Mouse (Mus musculus) liver, embryonic 11.5 days (tissue): ENCODE measurements around the gene Lgals9. TPM values are rescaled to one million over a fixed set of nuclear protein-coding genes. Genes with fewer than 3 reads are reported as not detected.

ENCODE experiments used
- ATAC-seq: fragments of 200-750 bp; cut with Nextera tagmentation; replicated peaks from 2 replicates; pipeline ENCODE4 v1.8.0; 2017; ENCODE audit warnings: moderate number of reproducible peaks, mild to moderate bottlenecking, moderate TSS enrichment, moderate library complexity; ENCODE audit not compliant: low FRiP score
- DNase-seq: peaks from one replicate; pipeline ENCODE4 v3.0.0-alpha.2; 2017; ENCODE audit warnings: low spot score
- H3K27ac ChIP-seq: fragments of 300-500 bp; sonication (generic); 2 replicates; pipeline ENCODE4 v1.5.1; 2014; ENCODE audit warnings: mild to moderate bottlenecking, low read depth, low read length, control low read depth
- H3K27me3 ChIP-seq: fragments of 300-500 bp; sonication (generic); replicated peaks from 2 replicates; pipeline ENCODE4 v1.6.1; 2014; ENCODE audit warnings: low read length, mixed read lengths; ENCODE audit not compliant: control insufficient read depth, insufficient read depth
- H3K36me3 ChIP-seq: fragments of 300-500 bp; sonication (generic); 2 replicates; pipeline ENCODE4 v1.6.1; 2014; ENCODE audit warnings: mild to moderate bottlenecking, low read length, moderate library complexity, mixed read lengths; ENCODE audit not compliant: control insufficient read depth, insufficient read depth
- H3K4me1 ChIP-seq: fragments of 300-500 bp; sonication (generic); replicated peaks from 2 replicates; pipeline ENCODE4 v1.6.1; 2014; ENCODE audit warnings: low read length, mixed read lengths; ENCODE audit not compliant: control insufficient read depth, insufficient read depth
- H3K4me2 ChIP-seq: fragments of 300-500 bp; sonication (generic); 2 replicates; pipeline ENCODE4 v1.6.1; 2014; ENCODE audit warnings: mild to moderate bottlenecking, control low read depth, moderate library complexity
- H3K4me3 ChIP-seq: fragments of 300-500 bp; sonication (generic); 2 replicates; pipeline ENCODE4 v1.5.1; 2014; ENCODE audit warnings: low read depth, low read length, control low read depth
- H3K9ac ChIP-seq: fragments of 300-500 bp; sonication (generic); 2 replicates; pipeline ENCODE4 v1.6.1; 2014; ENCODE audit warnings: low read depth, low read length, control low read depth
- H3K9me3 ChIP-seq: fragments of 300-500 bp; sonication (generic); 2 replicates; pipeline ENCODE4 v1.6.1; 2016; ENCODE audit warnings: low read length, inconsistent platforms, mixed read lengths; ENCODE audit not compliant: control insufficient read depth
- WGBS: fragments of 180-500 bp; shearing (Covaris S2); extraction: QIAGEN DNeasy Blood & Tissue Kit; methylation state at CpG from one replicate; pipeline ENCODE4 v1.1.7; 2014; 5-methylcytosine and 5-hydroxymethylcytosine counted together
- polyA plus RNA-seq: library from polyadenylated mRNA; unstranded; fragments of >200 nt; fragmentation: Nextera tagmentation; extraction: Ambion mirVana; gene quantifications from 2 replicates; pipeline ENCODE4 v1.2.1, GENCODE M21; 2014

Gene Lgals9
- polyA plus RNA-seq, 1 experiment from 2014 or later: 44.1 TPM

GRCm38 (mm10) chr11:78985505-78985904 is 759 bp upstream of the Lgals9 start:
- Histone ChIP-seq H3K27ac (no peak overlapping the region), H3K9me3 (peaks cover 7% of the 10 kb centered on the region; the same call in 1 of the 2 replicates), H3K4me2 (no peak overlapping the region)

DNA sequence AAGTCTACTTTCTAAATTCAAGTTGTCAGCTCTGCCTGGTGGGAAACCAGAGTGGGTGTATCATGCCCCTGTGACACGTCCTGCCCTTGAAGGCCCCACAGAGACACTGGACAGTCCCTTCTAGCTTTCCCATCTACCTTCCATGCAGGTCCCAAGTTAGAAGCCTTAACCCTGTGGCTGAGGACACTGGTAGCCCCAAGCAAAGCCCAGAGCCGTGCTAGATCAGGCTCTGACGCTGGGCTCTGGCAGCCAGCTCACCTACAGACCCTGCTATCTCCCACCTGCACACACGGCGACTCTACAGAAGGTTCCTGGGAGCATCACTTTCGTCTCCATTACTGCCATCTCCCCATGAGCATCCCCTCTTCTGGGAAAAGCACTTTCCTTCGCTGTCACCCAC is 1.2 kb downstream of the Lgals9 start:
- 70% methylated on average over 7 of the region's 7 CpGs for WGBS
- Histone ChIP-seq H3K27ac (no peak overlapping the region), H3K9ac (no peak overlapping the region), H3K4me3 (peak overlapping the region; percentile 34), H3K9me3 (no peaks in the 10 kb centered on the region), H3K36me3 (no peaks in the 10 kb centered on the region), H3K27me3 (no peaks in the 10 kb centered on the region), H3K4me2 (peak overlapping the region; percentile 51), H3K4me1 (peaks cover 19% of the 10 kb centered on the region)
- DNase-seq: no peak
- no peak for ATAC-seq

More at GRCm38 (mm10) chr11:78985505-78985904, 759 bp upstream of the Lgals9 start:
- peaks cover 15% of the 10 kb centered on the region for H3K4me1 ChIP-seq
- H3K36me3 ChIP-seq: no peaks in the 10 kb centered on the region
- ATAC-seq (no peak), DNase-seq (no peak)
- H3K9ac ChIP-seq: no peak overlapping the region
- no peaks in the 10 kb centered on the region for H3K27me3 ChIP-seq
- H3K4me3 ChIP-seq: no peak overlapping the region

GRCm38 (mm10) chr11:78982513-78983291 is 2.0 kb downstream of the Lgals9 start:
- Histone ChIP-seq H3K27me3 (no peaks in the 10 kb centered on the region), H3K9me3 (no peaks in the 10 kb centered on the region), H3K4me3 (no peak overlapping the region), H3K27ac (peak overlapping the region; percentile 67), H3K4me2 (peak overlapping the region; percentile 51), H3K9ac (no peak overlapping the region), H3K36me3 (no peaks in the 10 kb centered on the region), H3K4me1 (peaks cover 19% of the 10 kb centered on the region)
- DNase-seq: no peak
- no peak for ATAC-seq
- 58% methylated on average over 12 of the region's 12 CpGs for WGBS

GRCm38 (mm10) chr11:78982042-78982441 is 2.7 kb downstream of the Lgals9 start:
- ATAC-seq: peak; percentile 78
- Histone ChIP-seq H3K27me3 (no peaks in the 10 kb centered on the region), H3K4me3 (no peak overlapping the region), H3K4me1 (peaks cover 19% of the 10 kb centered on the region), H3K36me3 (no peaks in the 10 kb centered on the region), H3K9ac (no peak overlapping the region), H3K9me3 (no peaks in the 10 kb centered on the region), H3K4me2 (no peak overlapping the region), H3K27ac (0 out of 2 replicates have a peak overlapping the region, but pooled peaks have one; percentile 67)
- WGBS: 67% methylated on average over 2 of the region's 2 CpGs
- DNase-seq: no peak

DNA sequence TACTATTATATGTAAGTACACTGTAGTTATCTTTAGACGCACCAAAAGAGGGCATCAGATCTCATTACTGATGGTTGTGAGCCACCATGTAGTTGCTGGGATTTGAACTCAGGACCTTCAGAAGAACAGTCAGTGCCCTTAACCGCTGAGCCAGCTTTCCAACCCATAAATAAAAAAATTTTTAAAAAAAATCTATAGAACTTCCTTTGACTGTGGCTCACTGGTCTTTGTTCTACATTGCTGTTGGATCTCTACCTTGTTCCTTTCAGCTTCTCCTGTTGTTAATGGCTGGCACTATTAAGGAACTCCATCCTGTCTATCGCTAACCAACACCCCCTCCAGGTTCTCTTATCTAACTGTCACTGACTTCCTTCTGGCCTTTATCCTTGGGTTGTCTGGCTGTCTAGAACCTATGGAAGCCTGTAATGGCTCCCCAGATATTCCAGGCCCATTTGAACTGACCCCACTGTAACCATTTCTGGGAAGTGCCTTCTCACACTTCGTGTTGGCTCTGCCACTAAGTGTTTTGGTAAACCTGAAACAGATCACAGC is 4.6 kb downstream of the Lgals9 start:
- WGBS: 51% methylated on average over 4 of the region's 4 CpGs
- H3K27me3 ChIP-seq: no peaks in the 10 kb centered on the region
- H3K9me3 ChIP-seq: no peaks in the 10 kb centered on the region
- H3K9ac ChIP-seq: no peak overlapping the region
- H3K4me2 ChIP-seq: no peak overlapping the region
- peaks cover 18% of the 10 kb centered on the region for H3K4me1 ChIP-seq
- no peak overlapping the region for H3K4me3 ChIP-seq
- DNase-seq: no peak
- peak; percentile 44; the same call in 1 of the 2 replicates for ATAC-seq
- H3K27ac ChIP-seq: 0 out of 2 replicates have a peak overlapping the region, but pooled peaks have one; percentile 9
- H3K36me3 ChIP-seq: no peaks in the 10 kb centered on the region

DNA sequence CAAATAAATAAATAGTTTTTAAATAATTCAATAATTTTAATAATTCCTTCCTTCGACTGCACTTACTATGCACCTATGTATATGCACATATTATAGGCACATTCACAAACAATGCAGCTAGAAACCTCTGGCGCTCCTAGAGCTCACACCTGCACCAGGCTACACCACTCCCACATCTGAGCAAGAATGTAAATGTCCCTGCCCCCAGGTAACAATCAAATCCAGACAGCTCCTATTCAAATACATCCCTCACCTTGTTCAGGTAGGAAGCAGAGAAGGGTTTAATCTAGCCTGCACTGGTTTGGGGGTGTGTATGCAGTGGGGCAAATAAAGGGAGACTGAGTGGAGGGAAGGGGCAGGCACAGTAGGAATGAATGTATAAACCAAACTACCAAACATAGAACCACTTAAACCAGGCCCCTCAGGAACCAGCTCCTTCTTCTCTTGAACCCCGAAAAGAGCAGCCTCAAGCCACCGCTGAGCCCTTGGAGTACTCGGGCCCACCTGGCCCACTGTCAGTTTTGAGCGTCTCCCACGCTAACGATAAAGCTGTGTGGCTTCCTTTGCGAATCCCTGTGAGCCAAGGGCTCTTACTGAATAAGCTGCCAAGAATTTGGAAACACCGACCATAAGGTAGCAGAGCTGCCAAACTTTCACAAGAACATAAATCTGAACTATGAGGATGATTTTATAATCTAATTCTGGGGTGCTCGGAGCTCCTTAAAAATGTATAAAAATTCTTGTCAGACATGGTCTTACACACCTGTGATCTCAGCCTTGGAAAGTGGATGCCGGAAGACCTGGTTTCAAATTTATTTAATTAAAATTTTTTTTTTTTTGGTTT is 6.3 kb downstream of the Lgals9 start:
- Histone ChIP-seq H3K4me2 (no peak overlapping the region), H3K4me1 (peaks cover 12% of the 10 kb centered on the region), H3K27ac (no peak overlapping the region), H3K36me3 (no peaks in the 10 kb centered on the region), H3K4me3 (no peak overlapping the region), H3K9me3 (no peaks in the 10 kb centered on the region), H3K27me3 (no peaks in the 10 kb centered on the region), H3K9ac (no peak overlapping the region)
- DNase-seq: no peak
- ATAC-seq: no peak
- 85% methylated on average over 12 of the region's 12 CpGs for WGBS

DNA sequence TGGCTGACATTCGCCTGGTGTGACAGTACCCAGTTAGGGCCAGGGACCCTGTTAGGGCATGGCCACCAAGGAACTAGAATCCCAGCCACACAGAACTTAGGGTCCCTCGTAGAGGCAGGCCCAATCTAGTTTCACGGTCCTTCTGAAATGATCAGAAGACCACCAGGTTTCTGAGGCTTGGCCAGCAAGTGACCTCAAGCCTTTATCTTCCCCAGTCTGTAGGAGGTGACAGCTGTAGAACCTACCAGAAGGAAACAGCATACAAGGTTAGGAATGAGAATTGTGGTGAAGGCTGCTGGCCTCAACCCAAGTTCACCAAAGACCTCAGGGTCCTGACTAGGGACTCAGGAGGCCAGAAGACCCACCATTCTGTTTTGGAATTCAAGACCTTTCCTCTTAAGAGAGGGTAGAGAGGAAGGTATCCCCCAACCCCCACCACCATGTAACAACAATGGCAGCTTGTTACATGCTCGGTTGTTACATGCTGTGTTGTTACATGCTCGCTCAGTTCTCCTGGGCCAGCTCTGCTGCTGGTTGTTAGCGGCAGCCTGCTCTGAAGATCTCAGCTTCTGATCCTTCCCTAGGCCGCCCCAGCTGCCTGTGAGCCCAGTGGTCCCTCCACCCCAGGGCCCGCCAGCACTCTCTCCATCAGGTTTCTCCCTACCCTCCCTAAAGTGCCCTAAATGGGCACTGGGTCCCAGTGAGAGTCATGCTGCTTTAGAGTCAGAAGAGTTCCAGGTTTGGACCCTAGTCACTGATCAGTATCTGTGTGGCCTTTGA is 7.8 kb downstream of the Lgals9 start:
- Histone ChIP-seq H3K4me3 (no peak overlapping the region), H3K4me1 (peaks cover 15% of the 10 kb centered on the region), H3K9ac (no peak overlapping the region), H3K36me3 (no peaks in the 10 kb centered on the region), H3K27me3 (no peaks in the 10 kb centered on the region), H3K4me2 (no peak overlapping the region), H3K9me3 (no peaks in the 10 kb centered on the region), H3K27ac (no peak overlapping the region)
- no peak for DNase-seq
- whole genome bisulfite sequencing: 75% methylated on average over 8 of the region's 8 CpGs
- no peak for ATAC-seq
